Mouse (Mus musculus): ENCODE measurements around the gene Cdc42bpa. TPM values are rescaled to one million over a fixed set of nuclear protein-coding genes. Genes with fewer than 3 reads are reported as not detected.
A peak's percentile ranks its signal among the peaks of the same experiment; 100 is the strongest.

Gene Cdc42bpa
- total and polyA plus RNA-seq, 3 experiments: 11.1 to 41.5 (median 40.8) TPM

DNA sequence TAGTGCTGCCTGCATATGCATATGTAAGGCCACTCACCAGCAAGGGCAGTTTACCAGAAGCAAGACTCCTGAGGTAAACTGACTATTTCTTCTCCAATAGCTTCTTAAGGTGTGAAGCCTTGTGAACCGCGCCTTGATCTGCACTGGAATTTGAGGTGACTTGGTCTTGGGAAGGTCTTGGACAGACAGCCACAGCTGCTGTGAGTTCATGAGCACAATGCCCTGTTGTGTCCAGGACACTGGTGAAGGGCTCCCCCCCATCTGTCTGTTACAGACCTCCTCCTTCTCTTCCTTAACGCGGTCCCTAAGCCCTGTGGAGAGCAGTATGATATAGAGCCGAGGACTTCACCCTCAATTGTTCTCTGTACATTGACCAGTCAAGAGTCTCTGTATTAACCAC lies 138.2 kb downstream of the Cdc42bpa start:
- H3K27ac ChIP-seq: no peak overlapping the region
- H3K36me3 ChIP-seq (ENCODE audit: control insufficient read depth, insufficient read depth, low read length): peaks cover 4% of the 10 kb centered on the region
- H3K9ac ChIP-seq (ENCODE audit: low read depth, low read length): no peak overlapping the region
- no peak for TF ChIP-seq EP300 (IDR thresholded peaks at IDR 0.05; ENCODE audit: insufficient read depth, low read depth, low read length)
- no peak for TF ChIP-seq CTCF (IDR thresholded peaks at IDR 0.05)
- no peak for TF ChIP-seq POLR2A (IDR thresholded peaks at IDR 0.05; ENCODE audit: insufficient read depth, low read depth, low read length)
- 96% methylated on average over 5 of the region's 5 CpGs for WGBS
- no peak overlapping the region for H3K4me3 ChIP-seq
- no peaks in the 10 kb centered on the region for H3K79me2 ChIP-seq (replicated peaks; ENCODE audit: control insufficient read depth, insufficient read depth, low read length)
- intact Hi-C loops (cut with DNase I): no loop called here
- H3K4me1 ChIP-seq (ENCODE audit: control insufficient read depth, insufficient read depth, low read length): peaks cover 1% of the 10 kb centered on the region
- no peaks in the 10 kb centered on the region for H3K27me3 ChIP-seq (ENCODE audit: control insufficient read depth, insufficient read depth, low read length)
- DNase-seq: no peak

- Histone ChIP-seq H3K79me2 (replicated peaks; ENCODE audit: control insufficient read depth, insufficient read depth, low read length) (no peaks in the 10 kb centered on the region), H3K9ac (ENCODE audit: low read depth, low read length) (no peak overlapping the region), H3K4me1 (ENCODE audit: control insufficient read depth, insufficient read depth, low read length) (peaks cover 1% of the 10 kb centered on the region), H3K4me3 (no peak overlapping the region), H3K36me3 (ENCODE audit: control insufficient read depth, insufficient read depth, low read length) (no peaks in the 10 kb centered on the region), H3K27me3 (ENCODE audit: control insufficient read depth, insufficient read depth, low read length) (no peaks in the 10 kb centered on the region), H3K27ac (no peak overlapping the region)
- no peak for DNase-seq
- no peak for TF ChIP-seq CTCF (IDR thresholded peaks at IDR 0.05)
- no peak for TF ChIP-seq POLR2A (IDR thresholded peaks at IDR 0.05; ENCODE audit: insufficient read depth, low read depth, low read length)
- no peak for TF ChIP-seq EP300 (IDR thresholded peaks at IDR 0.05; ENCODE audit: insufficient read depth, low read depth, low read length)
- 59% methylated on average over 3 of the region's 3 CpGs for WGBS
- intact Hi-C loops (cut with DNase I): no loop called here
Measured at GRCm38 (mm10) chr1:180104567-180104966, 144.3 kb downstream of the Cdc42bpa start.

- no peaks in the 10 kb centered on the region; the same call in 1 of the 2 replicates for H3K4me1 ChIP-seq (ENCODE audit: control insufficient read depth, insufficient read depth, low read length)
- H3K27ac ChIP-seq: no peak overlapping the region
- intact Hi-C loops (cut with DNase I): no loop called here
- no peak overlapping the region for H3K4me3 ChIP-seq
- H3K27me3 ChIP-seq (ENCODE audit: control insufficient read depth, insufficient read depth, low read length): no peaks in the 10 kb centered on the region
- WGBS: 81% methylated on average over 5 of the region's 5 CpGs
- H3K79me2 ChIP-seq (replicated peaks; ENCODE audit: control insufficient read depth, insufficient read depth, low read length): no peaks in the 10 kb centered on the region
- no peaks in the 10 kb centered on the region for H3K36me3 ChIP-seq (ENCODE audit: control insufficient read depth, insufficient read depth, low read length)
- DNase-seq: no peak
- no peak overlapping the region for H3K9ac ChIP-seq (ENCODE audit: low read depth, low read length)
- TF ChIP-seq EP300 (IDR thresholded peaks at IDR 0.05; ENCODE audit: insufficient read depth, low read depth, low read length) (no peak), CTCF (IDR thresholded peaks at IDR 0.05) (no peak)
Measured at GRCm38 (mm10) chr1:180109050-180109449, 148.8 kb downstream of the Cdc42bpa start.

DNA sequence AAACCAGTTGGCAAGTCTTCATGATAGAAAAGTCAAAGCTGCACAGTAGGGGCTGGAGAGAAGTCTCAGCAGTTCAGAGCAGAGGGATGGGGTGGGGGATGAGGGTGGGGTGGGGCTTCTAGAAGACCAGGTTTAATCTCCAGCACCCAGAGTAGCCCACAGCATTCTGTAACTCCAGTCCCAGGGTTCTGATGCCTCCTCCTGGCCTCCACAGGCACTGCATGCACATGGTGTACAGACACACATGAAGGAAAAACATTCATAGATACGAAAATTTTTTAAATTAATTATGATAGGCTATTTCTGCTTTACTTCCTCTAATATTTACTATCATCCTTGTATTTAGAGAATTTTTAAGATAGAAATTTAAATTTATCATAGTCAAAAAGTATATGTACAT lies 156.3 kb downstream of the Cdc42bpa start:
- no peaks in the 10 kb centered on the region; the same call in 1 of the 2 replicates for H3K36me3 ChIP-seq (ENCODE audit: control insufficient read depth, insufficient read depth, low read length)
- intact Hi-C loops (cut with DNase I): loop anchor here (2.0 kb wide), 1 partner anchor 258 kb away; no protein-coding TSS in a partner anchor
- H3K4me1 ChIP-seq (ENCODE audit: control insufficient read depth, insufficient read depth, low read length): no peaks in the 10 kb centered on the region
- no peak overlapping the region for H3K9ac ChIP-seq (ENCODE audit: low read depth, low read length)
- H3K79me2 ChIP-seq (replicated peaks; ENCODE audit: control insufficient read depth, insufficient read depth, low read length): no peaks in the 10 kb centered on the region
- H3K4me3 ChIP-seq: no peak overlapping the region
- WGBS: 78% methylated on average over 1 of the region's 1 CpGs
- no peak overlapping the region for H3K27ac ChIP-seq
- H3K27me3 ChIP-seq (ENCODE audit: control insufficient read depth, insufficient read depth, low read length): no peaks in the 10 kb centered on the region
- TF ChIP-seq POLR2A (IDR thresholded peaks at IDR 0.05; ENCODE audit: insufficient read depth, low read depth, low read length) (no peak), CTCF (IDR thresholded peaks at IDR 0.05) (peak; percentile 71), EP300 (IDR thresholded peaks at IDR 0.05; ENCODE audit: insufficient read depth, low read depth, low read length) (no peak)
- DNase-seq: no peak

- intact Hi-C loops (cut with DNase I): no loop called here
- no peak for TF ChIP-seq EP300 (IDR thresholded peaks at IDR 0.05; ENCODE audit: insufficient read depth, low read depth, low read length)
- TF ChIP-seq CTCF (IDR thresholded peaks at IDR 0.05): no peak
- no peak for TF ChIP-seq POLR2A (IDR thresholded peaks at IDR 0.05; ENCODE audit: insufficient read depth, low read depth, low read length)
- WGBS: 71% methylated on average over 8 of the region's 8 CpGs
- no peak overlapping the region for H3K9ac ChIP-seq (ENCODE audit: low read depth, low read length)
- no peak for DNase-seq
- no peaks in the 10 kb centered on the region; the same call in 1 of the 2 replicates for H3K36me3 ChIP-seq (ENCODE audit: control insufficient read depth, insufficient read depth, low read length)
- H3K79me2 ChIP-seq (replicated peaks; ENCODE audit: control insufficient read depth, insufficient read depth, low read length): no peaks in the 10 kb centered on the region
- H3K4me1 ChIP-seq (ENCODE audit: control insufficient read depth, insufficient read depth, low read length): no peaks in the 10 kb centered on the region
- no peaks in the 10 kb centered on the region for H3K27me3 ChIP-seq (ENCODE audit: control insufficient read depth, insufficient read depth, low read length)
- H3K27ac ChIP-seq: no peak overlapping the region
- no peak overlapping the region for H3K4me3 ChIP-seq
Measured at GRCm38 (mm10) chr1:180118233-180118632, 158.0 kb downstream of the Cdc42bpa start.

GRCm38 (mm10) chr1:180128077-180128792 lies 168.0 kb downstream of the Cdc42bpa start:
- TF ChIP-seq POLR2A (IDR thresholded peaks at IDR 0.05; ENCODE audit: insufficient read depth, low read depth, low read length): no peak
- no peak for TF ChIP-seq CTCF (IDR thresholded peaks at IDR 0.05)
- TF ChIP-seq EP300 (IDR thresholded peaks at IDR 0.05; ENCODE audit: insufficient read depth, low read depth, low read length): no peak
- WGBS: 86% methylated on average over 5 of the region's 5 CpGs
- DNase-seq: no peak
- H3K4me1 ChIP-seq (ENCODE audit: control insufficient read depth, insufficient read depth, low read length): no peaks in the 10 kb centered on the region
- H3K9ac ChIP-seq (ENCODE audit: low read depth, low read length): no peak overlapping the region
- H3K79me2 ChIP-seq (replicated peaks; ENCODE audit: control insufficient read depth, insufficient read depth, low read length): no peaks in the 10 kb centered on the region
- intact Hi-C loops (cut with DNase I): no loop called here
- no peak overlapping the region for H3K27ac ChIP-seq
- H3K4me3 ChIP-seq: no peak overlapping the region
- no peaks in the 10 kb centered on the region for H3K27me3 ChIP-seq (ENCODE audit: control insufficient read depth, insufficient read depth, low read length)
- no peaks in the 10 kb centered on the region for H3K36me3 ChIP-seq (ENCODE audit: control insufficient read depth, insufficient read depth, low read length)

Measured in heart, adult 2 months (tissue).